9 mouse cellular contexts compared by ENCODE assay signal in genomic region chr14:61085325-61085724, GRCm38 (mm10). TPM values are rescaled to one million over a fixed set of nuclear protein-coding genes. Genes with fewer than 3 reads are reported as not detected.
A peak's percentile ranks its signal among the peaks of the same experiment; 100 is the strongest.
DNase-seq lines count a peak whose midpoint lies in the region; ATAC-seq and TF ChIP-seq lines count a peak whose summit lies in the region.
"Had no signal": no experiment of that assay in that cellular context is flagged by ENCODE, and none has a peak within 500 bp of the region (broad histone marks: within the 10 kb centered on the region; RNA-seq: fewer than 3 reads in every experiment).

No protein-coding gene starts in this region.

- peak; percentile 82 for TF ChIP-seq CTCF in midbrain, postnatal 0 days (IDR thresholded peaks at IDR 0.05)

- peak; percentile 63 for DNase-seq in forebrain, embryonic 11.5 days (ENCODE audit: low spot score)
- peak; percentile 56 for DNase-seq in midbrain, postnatal 0 days (ENCODE audit: low spot score)
- DNase-seq in midbrain, embryonic 11.5 days (ENCODE audit: low spot score, missing footprints), result no peak
- DNase-seq in embryo, embryonic 10 days (ENCODE audit: low spot score), result peak; percentile 78
- DNase-seq in layer of hippocampus, adult 9-11 months, result peak; percentile 30
- DNase-seq in lung, postnatal 14 days, result peak; percentile 63
- peak; percentile 22 to 25 for DNase-seq in thymus, postnatal 36 days

- H3K27ac ChIP-seq in forebrain, embryonic 11.5 days (ENCODE audit: low read depth, low read length), result no peak overlapping the region
- no peak overlapping the region for H3K27ac ChIP-seq in forebrain, embryonic 13.5 days
- no peak overlapping the region for H3K27ac ChIP-seq in midbrain, postnatal 0 days (ENCODE audit: low read depth, low read length)
- no peak overlapping the region for H3K27ac ChIP-seq in midbrain, embryonic 11.5 days (ENCODE audit: low read depth, low read length)

- H3K4me1 ChIP-seq in forebrain, embryonic 11.5 days (replicated peaks; ENCODE audit: control insufficient read depth, insufficient read depth, low read length), result no peaks in the 10 kb centered on the region
- H3K4me1 ChIP-seq in forebrain, embryonic 13.5 days, result no peaks in the 10 kb centered on the region
- H3K4me1 ChIP-seq in midbrain, postnatal 0 days (ENCODE audit: insufficient read depth, low read length), result no peaks in the 10 kb centered on the region
- no peaks in the 10 kb centered on the region for H3K4me1 ChIP-seq in midbrain, embryonic 11.5 days (ENCODE audit: control insufficient read depth, insufficient read depth, low read length)

- H3K9me3 ChIP-seq in forebrain, embryonic 11.5 days (ENCODE audit: control insufficient read depth, low read length), result no peaks in the 10 kb centered on the region
- no peaks in the 10 kb centered on the region for H3K9me3 ChIP-seq in forebrain, embryonic 13.5 days (replicated peaks)
- H3K9me3 ChIP-seq in midbrain, postnatal 0 days (ENCODE audit: low read length), result no peaks in the 10 kb centered on the region
- H3K9me3 ChIP-seq in midbrain, embryonic 11.5 days (ENCODE audit: control insufficient read depth, low read length), result no peaks in the 10 kb centered on the region
- H3K9me3 ChIP-seq: G1E had no signal

- ATAC-seq in forebrain, embryonic 11.5 days (replicated peaks; ENCODE audit: low FRiP score), result no peak
- no peak for ATAC-seq in forebrain, embryonic 13.5 days
- ATAC-seq in midbrain, postnatal 0 days (ENCODE audit: low FRiP score), result no peak
- no peak for ATAC-seq in midbrain, embryonic 11.5 days (ENCODE audit: low FRiP score)

- H3K4me3 ChIP-seq in forebrain, embryonic 11.5 days (ENCODE audit: low read depth, low read length), result no peak overlapping the region
- no peak overlapping the region for H3K4me3 ChIP-seq in forebrain, embryonic 13.5 days
- H3K4me3 ChIP-seq in midbrain, postnatal 0 days (ENCODE audit: low read depth, low read length), result no peak overlapping the region
- H3K4me3 ChIP-seq in midbrain, embryonic 11.5 days (ENCODE audit: low read depth, low read length), result no peak overlapping the region

- no peaks in the 10 kb centered on the region for H3K27me3 ChIP-seq in forebrain, embryonic 11.5 days (ENCODE audit: control insufficient read depth, insufficient read depth, low read length)
- no peaks in the 10 kb centered on the region for H3K27me3 ChIP-seq in forebrain, embryonic 13.5 days
- H3K27me3 ChIP-seq in midbrain, postnatal 0 days (ENCODE audit: insufficient read depth, low read length), result no peaks in the 10 kb centered on the region
- H3K27me3 ChIP-seq in midbrain, embryonic 11.5 days (ENCODE audit: control insufficient read depth, insufficient read depth, low read length), result no peaks in the 10 kb centered on the region

- H3K4me2 ChIP-seq in forebrain, embryonic 11.5 days (ENCODE audit: low read depth, low read length, severe bottlenecking), result no peak overlapping the region
- no peak overlapping the region for H3K4me2 ChIP-seq in forebrain, embryonic 13.5 days
- H3K4me2 ChIP-seq in midbrain, postnatal 0 days (ENCODE audit: low read depth, low read length, poor library complexity, severe bottlenecking), result no peak overlapping the region
- H3K4me2 ChIP-seq in midbrain, embryonic 11.5 days, result no peak overlapping the region

- no peak overlapping the region for H3K9ac ChIP-seq in forebrain, embryonic 11.5 days (ENCODE audit: low read length)
- no peak overlapping the region for H3K9ac ChIP-seq in forebrain, embryonic 13.5 days
- no peak overlapping the region for H3K9ac ChIP-seq in midbrain, postnatal 0 days (replicated peaks; ENCODE audit: low read length, poor library complexity, severe bottlenecking)
- H3K9ac ChIP-seq in midbrain, embryonic 11.5 days (ENCODE audit: low read length), result no peak overlapping the region

- H3K36me3 ChIP-seq in forebrain, embryonic 11.5 days (ENCODE audit: control insufficient read depth, insufficient read depth, low read length), result no peaks in the 10 kb centered on the region
- no peaks in the 10 kb centered on the region for H3K36me3 ChIP-seq in forebrain, embryonic 13.5 days (ENCODE audit: poor library complexity, severe bottlenecking)
- no peaks in the 10 kb centered on the region for H3K36me3 ChIP-seq in midbrain, postnatal 0 days (ENCODE audit: insufficient read depth, low read length)
- no peaks in the 10 kb centered on the region for H3K36me3 ChIP-seq in midbrain, embryonic 11.5 days (ENCODE audit: control insufficient read depth, insufficient read depth, low read length)
- H3K36me3 ChIP-seq: G1E had no signal

- 71% methylated on average over 3 of the region's 3 CpGs for WGBS in forebrain, embryonic 11.5 days
- WGBS in forebrain, embryonic 13.5 days, result 65% methylated on average over 3 of the region's 3 CpGs
- WGBS in midbrain, postnatal 0 days, result 74% methylated on average over 3 of the region's 3 CpGs
- 69% methylated on average over 3 of the region's 3 CpGs for WGBS in midbrain, embryonic 11.5 days

RNA-seq across cellular contexts. Expression of gene Tnfrsf19, which starts 39.0 kb away (rescaled TPM):
- 127 and 138 TPM in 2 replicates for polyA plus RNA-seq in forebrain, embryonic 11.5 days (2014; fragmentation: Nextera tagmentation; extraction: Ambion mirVana)
- polyA plus RNA-seq in forebrain, embryonic 13.5 days (2015; fragmentation: Nextera tagmentation; extraction: Ambion mirVana), result 61.3 and 84.4 TPM in 2 replicates
- total RNA-seq in midbrain, postnatal 0 days (2014; rRNA removed), result 42.9 and 50.3 TPM in 2 replicates
- 29.5 and 32.3 TPM in 2 replicates for polyA plus RNA-seq in midbrain, postnatal 0 days (2015; fragmentation: Nextera tagmentation; extraction: Ambion mirVana)
- 74.8 and 81.2 TPM in 2 replicates for polyA plus RNA-seq in midbrain, embryonic 11.5 days (2014; fragmentation: Nextera tagmentation; extraction: Ambion mirVana)
- polyA plus RNA-seq: G1E had no signal

RNA-seq across cellular contexts. Expression of gene Sacs, which starts 52.9 kb away (rescaled TPM):
- polyA plus RNA-seq in forebrain, embryonic 11.5 days (2014; fragmentation: Nextera tagmentation; extraction: Ambion mirVana), result 5.4 and 6.0 TPM in 2 replicates
- polyA plus RNA-seq in forebrain, embryonic 13.5 days (2015; fragmentation: Nextera tagmentation; extraction: Ambion mirVana), result 6.5 and 7.4 TPM in 2 replicates
- 42.0 and 50.8 TPM in 2 replicates for total RNA-seq in midbrain, postnatal 0 days (2014; rRNA removed)
- 4.7 and 5.8 TPM in 2 replicates for polyA plus RNA-seq in midbrain, postnatal 0 days (2015; fragmentation: Nextera tagmentation; extraction: Ambion mirVana)
- polyA plus RNA-seq in midbrain, embryonic 11.5 days (2014; fragmentation: Nextera tagmentation; extraction: Ambion mirVana), result 5.2 and 5.3 TPM in 2 replicates
